Comparison of ENCODE assay signal across 20 mouse cellular contexts in genomic region chr14:120366962-120367361, GRCm38 (mm10).
A peak's percentile ranks its signal among the peaks of the same experiment; 100 is the strongest.
DNase-seq lines count a peak whose midpoint lies in the region; ATAC-seq and TF ChIP-seq lines count a peak whose summit lies in the region.
"Had no signal": no experiment of that assay in that cellular context is flagged by ENCODE, and none has a peak within 500 bp of the region (broad histone marks: within the 10 kb centered on the region; RNA-seq: fewer than 3 reads in every experiment).

No protein-coding gene starts in this region.

- no peak overlapping the region for H3K4me3 ChIP-seq in liver, adult 2 months (ENCODE audit: insufficient read depth, low read depth, low read length)
- H3K4me3 ChIP-seq in liver, embryonic 11.5 days (ENCODE audit: low read depth, low read length), result no peak overlapping the region
- no peak overlapping the region for H3K4me3 ChIP-seq in testis, adult 2 months (ENCODE audit: control insufficient read depth, low read depth, low read length)
- H3K4me3 ChIP-seq in midbrain, embryonic 16.5 days (ENCODE audit: low read depth, low read length), result no peak overlapping the region
- H3K4me3 ChIP-seq: embryonic facial prominence, embryonic 10.5 days; heart, embryonic 15.5 days; hindbrain, embryonic 12.5 days; limb, embryonic 12.5 days; lung, embryonic 15.5 days had no signal

- H3K27me3 ChIP-seq in liver, adult 2 months (ENCODE audit: control insufficient read depth, insufficient read depth, low read length), result no peaks in the 10 kb centered on the region
- H3K27me3 ChIP-seq in liver, embryonic 11.5 days (replicated peaks; ENCODE audit: control insufficient read depth, insufficient read depth, low read length), result no peaks in the 10 kb centered on the region
- no peaks in the 10 kb centered on the region for H3K27me3 ChIP-seq in testis, adult 2 months (ENCODE audit: control insufficient read depth, insufficient read depth, low read length)
- no peaks in the 10 kb centered on the region for H3K27me3 ChIP-seq in midbrain, embryonic 16.5 days (ENCODE audit: control insufficient read depth, insufficient read depth, low read depth, low read length)
- H3K27me3 ChIP-seq: heart, embryonic 15.5 days; hindbrain, embryonic 12.5 days; limb, embryonic 12.5 days; lung, embryonic 15.5 days had no signal

- no peaks in the 10 kb centered on the region for H3K9me3 ChIP-seq in liver, embryonic 11.5 days (ENCODE audit: control insufficient read depth, low read length)
- H3K9me3 ChIP-seq in midbrain, embryonic 16.5 days (replicated peaks; ENCODE audit: control insufficient read depth, low read length, poor library complexity, severe bottlenecking), result no peaks in the 10 kb centered on the region
- H3K9me3 ChIP-seq: embryonic facial prominence, embryonic 10.5 days; heart, embryonic 15.5 days; hindbrain, embryonic 12.5 days; limb, embryonic 12.5 days; lung, embryonic 15.5 days had no signal

- no peak for TF ChIP-seq CTCF in liver, adult 2 months (IDR thresholded peaks at IDR 0.05; ENCODE audit: low read depth, low read length)
- TF ChIP-seq CTCF in testis, adult 2 months (IDR thresholded peaks at IDR 0.05; ENCODE audit: control insufficient read depth, insufficient read depth, insufficient replicate concordance, low read depth, low read length), result no peak

- H3K4me1 ChIP-seq in liver, adult 2 months (ENCODE audit: control insufficient read depth, insufficient read depth, low read length), result peaks cover 28% of the 10 kb centered on the region
- H3K4me1 ChIP-seq in liver, embryonic 11.5 days (replicated peaks; ENCODE audit: control insufficient read depth, insufficient read depth, low read length), result peaks cover 18% of the 10 kb centered on the region
- peaks cover 13% of the 10 kb centered on the region for H3K4me1 ChIP-seq in testis, adult 2 months (ENCODE audit: control insufficient read depth, insufficient read depth, low read length)
- no peaks in the 10 kb centered on the region for H3K4me1 ChIP-seq in midbrain, embryonic 16.5 days (ENCODE audit: control insufficient read depth, insufficient read depth, low read length)

- peak overlapping the region; percentile 82 for H3K27ac ChIP-seq in liver, adult 2 months (replicated peaks; ENCODE audit: insufficient read depth, low read depth, low read length)
- H3K27ac ChIP-seq in liver, embryonic 11.5 days (ENCODE audit: low read depth, low read length), result no peak overlapping the region
- 0 out of 2 replicates have a peak overlapping the region, but pooled peaks have one; percentile 15 for H3K27ac ChIP-seq in testis, adult 2 months (ENCODE audit: control insufficient read depth, insufficient read depth, low read depth, low read length)
- no peak overlapping the region for H3K27ac ChIP-seq in midbrain, embryonic 16.5 days (ENCODE audit: low read length)
- H3K27ac ChIP-seq: embryonic facial prominence, embryonic 10.5 days; heart, embryonic 15.5 days; hindbrain, embryonic 12.5 days; kidney, postnatal 0 days; limb, embryonic 12.5 days; lung, embryonic 15.5 days; stomach, postnatal 0 days had no signal

- 39% methylated on average over 8 of the region's 8 CpGs for WGBS in liver, adult 2 months
- WGBS in liver, embryonic 11.5 days, result 87% methylated on average over 8 of the region's 8 CpGs
- 96% methylated on average over 8 of the region's 8 CpGs for WGBS in midbrain, embryonic 16.5 days

- peaks cover 40% of the 10 kb centered on the region; the same call in 1 of the 2 replicates for H3K79me2 ChIP-seq in liver, adult 2 months (ENCODE audit: control insufficient read depth, insufficient read depth, low read length)

- TF ChIP-seq POLR2A in liver, adult 2 months (IDR thresholded peaks at IDR 0.05; ENCODE audit: extremely low read depth, insufficient read depth, low read length), result no peak
- TF ChIP-seq POLR2A in testis, adult 2 months (IDR thresholded peaks at IDR 0.05; ENCODE audit: control insufficient read depth, low read depth, low read length), result no peak

- H3K4me2 ChIP-seq in liver, embryonic 11.5 days, result no peak overlapping the region
- H3K4me2 ChIP-seq in midbrain, embryonic 16.5 days (ENCODE audit: low read length), result no peak overlapping the region
- H3K4me2 ChIP-seq: heart, embryonic 15.5 days; hindbrain, embryonic 12.5 days; limb, embryonic 12.5 days; lung, embryonic 15.5 days had no signal

- H3K36me3 ChIP-seq in liver, adult 2 months (ENCODE audit: control insufficient read depth, insufficient read depth, low read length), result no peaks in the 10 kb centered on the region
- H3K36me3 ChIP-seq in liver, embryonic 11.5 days (ENCODE audit: control insufficient read depth, insufficient read depth, low read length), result no peaks in the 10 kb centered on the region
- no peaks in the 10 kb centered on the region for H3K36me3 ChIP-seq in testis, adult 2 months (ENCODE audit: control insufficient read depth, insufficient read depth, low read length)
- no peaks in the 10 kb centered on the region for H3K36me3 ChIP-seq in midbrain, embryonic 16.5 days (ENCODE audit: control insufficient read depth, insufficient read depth, low read length)
- H3K36me3 ChIP-seq: hindbrain, embryonic 12.5 days; lung, embryonic 15.5 days had no signal

- DNase-seq in heart, adult 11 months, result peak; percentile 96
- no peak for DNase-seq in heart, postnatal 25 days (ENCODE audit: low spot score)
- DNase-seq in liver, adult 2 months (ENCODE audit: extremely low read depth, low read depth, low spot score), result peak; percentile 91
- no peak for DNase-seq in liver, embryonic 11.5 days (ENCODE audit: low spot score)
- DNase-seq in testis, postnatal 10 days (ENCODE audit: low spot score), result no peak
- DNase-seq: B cell, adult 2 months; cerebellum, adult 18-20 months; right cerebral cortex, postnatal 25 days; thymus, postnatal 4 days had no signal

- no peak overlapping the region for H3K9ac ChIP-seq in liver, adult 2 months (ENCODE audit: low read depth, low read length)
- no peak overlapping the region for H3K9ac ChIP-seq in liver, embryonic 11.5 days (ENCODE audit: low read depth, low read length)
- no peak overlapping the region for H3K9ac ChIP-seq in midbrain, embryonic 16.5 days (ENCODE audit: low read depth, low read length)
- H3K9ac ChIP-seq: heart, embryonic 15.5 days; hindbrain, embryonic 12.5 days; limb, embryonic 12.5 days; lung, embryonic 15.5 days had no signal

- intact Hi-C loops in heart, postnatal 25 days (cut with DNase I), result loop anchor here (5.0 kb wide), 1 partner anchor 80 kb away; no protein-coding TSS in a partner anchor

- no peak for ATAC-seq in liver, embryonic 11.5 days (replicated peaks; ENCODE audit: low FRiP score)
- no peak for ATAC-seq in midbrain, embryonic 16.5 days
- ATAC-seq: forebrain, embryonic 14.5 days; inflammation-experienced regulatory T-cells, adult 6 months had no signal

Comparison
In these comparisons a context has a peak if more than half of its experiments do, and no peak if none do; other contexts are left out.
1. DNase-seq: peak in heart, adult 11 months (single experiment) and liver, adult 2 months (single experiment); none in heart, postnatal 25 days (single experiment), liver, embryonic 11.5 days (single experiment) and testis, postnatal 10 days (single experiment).
2. H3K27ac ChIP-seq: peak in liver, adult 2 months (single experiment) and testis, adult 2 months (single experiment); none in liver, embryonic 11.5 days (single experiment) and midbrain, embryonic 16.5 days (single experiment).